Comparison of ENCODE assay signal across 10 mouse cellular contexts in genomic region chr10:117860958-117861357, GRCm38 (mm10). TPM values are rescaled to one million over a fixed set of nuclear protein-coding genes. Genes with fewer than 3 reads are reported as not detected.
DNase-seq lines count a peak whose midpoint lies in the region; ATAC-seq and TF ChIP-seq lines count a peak whose summit lies in the region.
"Had no signal": no experiment of that assay in that cellular context is flagged by ENCODE, and none has a peak within 500 bp of the region (broad histone marks: within the 10 kb centered on the region; RNA-seq: fewer than 3 reads in every experiment).

No protein-coding gene starts in this region.

- H3K4me1 ChIP-seq in small intestine, adult 2 months (ENCODE audit: control insufficient read depth, insufficient read depth, insufficient read length, low read length) = peaks cover 5% of the 10 kb centered on the region
- H3K4me1 ChIP-seq in hindbrain, embryonic 12.5 days = no peaks in the 10 kb centered on the region
- H3K4me1 ChIP-seq: midbrain, embryonic 12.5 days had no signal

- H3K4me2 ChIP-seq in hindbrain, embryonic 12.5 days (replicated peaks) = no peak overlapping the region
- H3K4me2 ChIP-seq: midbrain, embryonic 12.5 days had no signal

- DNase-seq in lung, adult 18-20 months = peak; percentile 77 to 79
- DNase-seq in ovary, adult 18-20 months (ENCODE audit: low spot score) = no peak
- DNase-seq in right cerebral cortex, postnatal 36 days (ENCODE audit: low spot score in 2 of 2) = no peak
- no peak for DNase-seq in gastrocnemius, postnatal 36 days
- DNase-seq: kidney, adult 11 months had no signal

- WGBS in small intestine, adult 2 months = 72% methylated on average over 16 of the region's 16 CpGs
- 82% methylated on average over 16 of the region's 16 CpGs for WGBS in hindbrain, embryonic 12.5 days

- intact Hi-C loops in gastrocnemius, postnatal 36 days (cut with DNase I) = no loop called here

- no peaks in the 10 kb centered on the region for H3K36me3 ChIP-seq in small intestine, adult 2 months (ENCODE audit: control insufficient read depth, insufficient read depth, low read length)
- no peaks in the 10 kb centered on the region for H3K36me3 ChIP-seq in hindbrain, embryonic 12.5 days
- H3K36me3 ChIP-seq: midbrain, embryonic 12.5 days had no signal

- TF ChIP-seq POLR2A in small intestine, adult 2 months (IDR thresholded peaks at IDR 0.05; ENCODE audit: low read depth, low read length) = no peak

- H3K27ac ChIP-seq in small intestine, adult 2 months (ENCODE audit: insufficient read depth, low read depth, low read length) = peak overlapping the region; percentile 23; the same call in 1 of the 2 replicates
- H3K27ac ChIP-seq in hindbrain, embryonic 12.5 days = no peak overlapping the region
- H3K27ac ChIP-seq: midbrain, embryonic 12.5 days had no signal

- no peak overlapping the region for H3K9ac ChIP-seq in hindbrain, embryonic 12.5 days
- H3K9ac ChIP-seq: midbrain, embryonic 12.5 days had no signal

- peak; percentile 72 for ATAC-seq in CD4-positive, CD25-positive, alpha-beta regulatory T cell, adult 4 months
- ATAC-seq in activated CD4-positive, CD25-positive, alpha-beta regulatory T cell, adult 4 months = peak; percentile 72
- no peak for ATAC-seq in hindbrain, embryonic 12.5 days (ENCODE audit: low FRiP score)

- H3K4me3 ChIP-seq in small intestine, adult 2 months (ENCODE audit: low read depth, low read length) = peak overlapping the region; percentile 33
- H3K4me3 ChIP-seq in hindbrain, embryonic 12.5 days = no peak overlapping the region
- H3K4me3 ChIP-seq: midbrain, embryonic 12.5 days had no signal

- H3K9me3 ChIP-seq in hindbrain, embryonic 12.5 days (replicated peaks) = no peaks in the 10 kb centered on the region
- H3K9me3 ChIP-seq: midbrain, embryonic 12.5 days had no signal

- no peak for TF ChIP-seq CTCF in small intestine, adult 2 months (IDR thresholded peaks at IDR 0.05; ENCODE audit: extremely low read depth, insufficient read length, insufficient replicate concordance, low read depth, low read length)

- H3K27me3 ChIP-seq in small intestine, adult 2 months (ENCODE audit: control insufficient read depth, insufficient read depth, low read length) = no peaks in the 10 kb centered on the region
- no peaks in the 10 kb centered on the region for H3K27me3 ChIP-seq in hindbrain, embryonic 12.5 days
- H3K27me3 ChIP-seq: midbrain, embryonic 12.5 days had no signal

RNA-seq across cellular contexts. Expression of gene Rap1b, which starts 15.1 kb away (rescaled TPM):
- 10 to 100 TPM; 58.0 to 90.0 TPM for polyA plus RNA-seq in CD4-positive, CD25-positive, alpha-beta regulatory T cell, adult 4 months (2017; shearing (Covaris generic))
- polyA plus RNA-seq in activated CD4-positive, CD25-positive, alpha-beta regulatory T cell, adult 4 months (2017; shearing (Covaris generic)) = 100 to 1,000 TPM in 1 of 2 experiments, 10 to 100 TPM in 1; 83.0 to 107 TPM
- 7.9 and 19.2 TPM in 2 replicates for polyA plus RNA-seq in small intestine, adult 2 months (2012; rRNA removed)
- polyA plus RNA-seq in hindbrain, embryonic 12.5 days (2016; fragmentation: Nextera tagmentation; extraction: Ambion mirVana) = 148 and 155 TPM in 2 replicates
- 10 to 100 TPM; 20.2 to 22.4 TPM for total RNA-seq in gastrocnemius, postnatal 36 days (2021)

Comparison
In these comparisons a context has a peak if more than half of its experiments do, and no peak if none do; other contexts are left out.
1. DNase-seq: peak in lung, adult 18-20 months (2 of 2); none in ovary, adult 18-20 months (single experiment), right cerebral cortex, postnatal 36 days (0 of 2) and gastrocnemius, postnatal 36 days (0 of 2).